ENCODE assay signal across 27 mouse cellular contexts in the genomic region with DNA sequence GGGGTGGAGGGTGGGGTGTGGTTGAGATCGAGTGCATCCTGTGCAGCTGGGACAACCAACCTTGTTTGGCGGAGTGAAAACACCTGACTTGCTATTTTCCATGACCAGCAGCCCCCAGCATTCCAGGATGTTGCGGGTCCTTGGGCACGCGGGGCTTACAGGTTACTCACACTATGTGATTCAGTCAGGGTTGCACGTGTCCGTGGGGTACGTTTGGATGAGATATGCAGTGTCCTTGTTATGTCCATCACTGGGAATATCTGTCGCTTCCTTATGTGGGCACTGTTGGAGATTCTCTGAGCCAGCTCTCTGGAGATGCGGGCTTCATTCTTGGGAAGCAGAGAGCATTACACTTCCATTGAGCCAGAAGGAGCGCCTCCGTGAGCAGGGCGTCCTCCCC. TPM values are rescaled to one million over a fixed set of nuclear protein-coding genes. Genes with fewer than 3 reads are reported as not detected.
DNase-seq lines count a peak whose midpoint lies in the region; ATAC-seq and TF ChIP-seq lines count a peak whose summit lies in the region.
"Had no signal": no experiment of that assay in that cellular context is flagged by ENCODE, and none has a peak within 500 bp of the region (broad histone marks: within the 10 kb centered on the region; RNA-seq: fewer than 3 reads in every experiment).

No protein-coding gene starts in this region.

- 0 out of 2 replicates have a peak overlapping the region, but pooled peaks have one; percentile 75 for H3K27ac ChIP-seq in liver, embryonic 12.5 days
- no peak overlapping the region for H3K27ac ChIP-seq in liver, postnatal 0 days (ENCODE audit: low read depth)
- 0 out of 2 replicates have a peak overlapping the region, but pooled peaks have one; percentile 19 for H3K27ac ChIP-seq in liver, embryonic 15.5 days (replicated peaks)
- no peak overlapping the region for H3K27ac ChIP-seq in hindbrain, embryonic 11.5 days (ENCODE audit: low read depth, low read length)
- H3K27ac ChIP-seq: forebrain, embryonic 10.5 days; gastrocnemius, adult 2 months; heart, embryonic 10.5 days; heart, embryonic 13.5 days; hindbrain, embryonic 12.5 days; hindbrain, embryonic 15.5 days had no signal

- no peaks in the 10 kb centered on the region for H3K9me3 ChIP-seq in liver, embryonic 12.5 days (replicated peaks)
- no peaks in the 10 kb centered on the region for H3K9me3 ChIP-seq in liver, postnatal 0 days (ENCODE audit: low read length)
- H3K9me3 ChIP-seq in liver, embryonic 15.5 days (replicated peaks) = no peaks in the 10 kb centered on the region
- no peaks in the 10 kb centered on the region for H3K9me3 ChIP-seq in hindbrain, embryonic 11.5 days (ENCODE audit: control insufficient read depth, low read length)
- H3K9me3 ChIP-seq: forebrain, embryonic 10.5 days; heart, embryonic 10.5 days; heart, embryonic 13.5 days; hindbrain, embryonic 12.5 days; hindbrain, embryonic 15.5 days had no signal

- H3K9ac ChIP-seq in liver, embryonic 12.5 days = no peak overlapping the region
- H3K9ac ChIP-seq in liver, postnatal 0 days (replicated peaks) = no peak overlapping the region
- H3K9ac ChIP-seq in liver, embryonic 15.5 days = no peak overlapping the region
- no peak overlapping the region for H3K9ac ChIP-seq in hindbrain, embryonic 11.5 days (ENCODE audit: low read depth, low read length)
- H3K9ac ChIP-seq: forebrain, postnatal 0 days; heart, embryonic 13.5 days; hindbrain, embryonic 12.5 days; hindbrain, embryonic 15.5 days had no signal

- TF ChIP-seq EP300 in liver, postnatal 0 days (IDR thresholded peaks at IDR 0.05; ENCODE audit: low read depth) = no peak

- H3K4me2 ChIP-seq in liver, embryonic 12.5 days = no peak overlapping the region
- H3K4me2 ChIP-seq in liver, postnatal 0 days (ENCODE audit: low read depth, low read length) = no peak overlapping the region
- no peak overlapping the region for H3K4me2 ChIP-seq in liver, embryonic 15.5 days
- no peak overlapping the region for H3K4me2 ChIP-seq in hindbrain, embryonic 11.5 days (replicated peaks; ENCODE audit: low read depth, low read length)
- H3K4me2 ChIP-seq: heart, embryonic 13.5 days; hindbrain, embryonic 12.5 days; hindbrain, embryonic 15.5 days had no signal

- 72% methylated on average over 13 of the region's 13 CpGs for WGBS in liver, embryonic 12.5 days (ENCODE audit: insufficient replicate concordance)
- WGBS in liver, postnatal 0 days (ENCODE audit: insufficient replicate concordance) = 75% methylated on average over 13 of the region's 13 CpGs
- 68% methylated on average over 13 of the region's 13 CpGs for WGBS in liver, embryonic 15.5 days (ENCODE audit: insufficient replicate concordance)
- WGBS in hindbrain, embryonic 11.5 days = 76% methylated on average over 13 of the region's 13 CpGs

- H3K36me3 ChIP-seq in liver, embryonic 12.5 days = no peaks in the 10 kb centered on the region
- no peaks in the 10 kb centered on the region for H3K36me3 ChIP-seq in liver, postnatal 0 days (replicated peaks; ENCODE audit: insufficient read depth, low read length)
- H3K36me3 ChIP-seq in liver, embryonic 15.5 days (replicated peaks) = no peaks in the 10 kb centered on the region
- H3K36me3 ChIP-seq in hindbrain, embryonic 11.5 days (ENCODE audit: control insufficient read depth, insufficient read depth, low read length) = no peaks in the 10 kb centered on the region
- H3K36me3 ChIP-seq: forebrain, embryonic 10.5 days; heart, embryonic 10.5 days; heart, embryonic 13.5 days; hindbrain, embryonic 12.5 days; hindbrain, embryonic 15.5 days had no signal

- peaks cover 58% of the 10 kb centered on the region for H3K4me1 ChIP-seq in liver, embryonic 12.5 days
- H3K4me1 ChIP-seq in liver, postnatal 0 days (ENCODE audit: insufficient read depth) = peaks cover 4% of the 10 kb centered on the region
- peaks cover 50% of the 10 kb centered on the region for H3K4me1 ChIP-seq in liver, embryonic 15.5 days (replicated peaks)
- no peaks in the 10 kb centered on the region for H3K4me1 ChIP-seq in hindbrain, embryonic 11.5 days (replicated peaks; ENCODE audit: control insufficient read depth, insufficient read depth, low read length)
- H3K4me1 ChIP-seq: heart, embryonic 10.5 days; heart, embryonic 13.5 days had no signal

- no peaks in the 10 kb centered on the region for H3K27me3 ChIP-seq in liver, embryonic 12.5 days (replicated peaks)
- no peaks in the 10 kb centered on the region for H3K27me3 ChIP-seq in liver, postnatal 0 days (ENCODE audit: insufficient read depth, low read length)
- no peaks in the 10 kb centered on the region for H3K27me3 ChIP-seq in liver, embryonic 15.5 days
- H3K27me3 ChIP-seq in hindbrain, embryonic 11.5 days (ENCODE audit: control insufficient read depth, insufficient read depth, low read length) = no peaks in the 10 kb centered on the region
- H3K27me3 ChIP-seq: hindbrain, embryonic 12.5 days; hindbrain, embryonic 15.5 days had no signal

- DNase-seq in adrenal gland, adult 8-10 months = peak; percentile 16
- no peak for DNase-seq in adrenal gland, postnatal 4 days (ENCODE audit: low spot score in 2 of 2)
- no peak for DNase-seq in liver, postnatal 0 days
- DNase-seq in adrenal gland, postnatal 25 days = peak; percentile 15
- no peak for DNase-seq in cerebellum, adult 18-20 months
- DNase-seq in hindbrain, embryonic 11.5 days (ENCODE audit: low spot score) = no peak
- DNase-seq: cerebellum, adult 11-12 months; cerebellum, adult 9-10 months; cerebellum, postnatal 14 days; forebrain, postnatal 0 days; gastrocnemius, adult 2 months; gastrocnemius, postnatal 14 days; heart, adult 18-20 months; heart, postnatal 14 days; heart, postnatal 4 days had no signal

- TF ChIP-seq CTCF in liver, postnatal 0 days (IDR thresholded peaks at IDR 0.05; ENCODE audit: low read depth) = no peak

- no peak overlapping the region for H3K4me3 ChIP-seq in liver, embryonic 12.5 days
- no peak overlapping the region for H3K4me3 ChIP-seq in liver, postnatal 0 days (ENCODE audit: low read depth, low read length)
- no peak overlapping the region for H3K4me3 ChIP-seq in liver, embryonic 15.5 days (replicated peaks)
- no peak overlapping the region for H3K4me3 ChIP-seq in hindbrain, embryonic 11.5 days (ENCODE audit: low read depth, low read length)
- H3K4me3 ChIP-seq: forebrain, embryonic 10.5 days; gastrocnemius, adult 2 months; heart, embryonic 10.5 days; heart, embryonic 13.5 days; hindbrain, embryonic 12.5 days; hindbrain, embryonic 15.5 days had no signal

- no peak for ATAC-seq in liver, embryonic 12.5 days
- no peak for ATAC-seq in liver, postnatal 0 days
- no peak for ATAC-seq in liver, embryonic 15.5 days (ENCODE audit: insufficient read depth)
- ATAC-seq in hindbrain, embryonic 11.5 days (ENCODE audit: low FRiP score) = no peak
- ATAC-seq: activated CD4-positive, CD25-positive, alpha-beta regulatory T cell, adult 4 months; CD4-positive, CD25-positive, alpha-beta regulatory T cell, adult 4 months; forebrain, embryonic 14.5 days; forebrain, postnatal 0 days; intestine, postnatal 0 days had no signal

RNA-seq across cellular contexts. Expression of a gene that starts 20.0 kb away (rescaled TPM):
- 1 to 10 TPM in 1 of 4 experiments, under 1 TPM in 3; 0.12 to 1.1 (median 0.60) TPM for total RNA-seq in adrenal gland, adult 8-10 months (2022)
- total RNA-seq in adrenal gland, postnatal 4 days (2021) = under 1 TPM; 0.25 to 0.36 TPM
- polyA plus RNA-seq in liver, embryonic 12.5 days (2016; fragmentation: Nextera tagmentation; extraction: Ambion mirVana) = 0.05 and 0.06 TPM in 2 replicates
- 0.18 and 0.21 TPM in 2 replicates for polyA plus RNA-seq in liver, postnatal 0 days (2015; fragmentation: Nextera tagmentation; extraction: Ambion mirVana)
- total RNA-seq in adrenal gland, postnatal 25 days (2021) = 0.39 and 0.48 TPM in 2 replicates
- 0.09 and 0.13 TPM in 2 replicates for polyA plus RNA-seq in liver, embryonic 15.5 days (2015; fragmentation: Nextera tagmentation; extraction: Ambion mirVana)
- polyA plus RNA-seq in hindbrain, embryonic 11.5 days (2014; fragmentation: Nextera tagmentation; extraction: Ambion mirVana) = 1.1 and 1.8 TPM in 2 replicates
- total RNA-seq: gastrocnemius, adult 2 months; gastrocnemius, postnatal 14 days had no signal
- polyA plus RNA-seq: embryonic facial prominence, embryonic 11.5 days had no signal

RNA-seq across cellular contexts. Expression of a gene that starts 40.7 kb away (rescaled TPM):
- total RNA-seq in adrenal gland, adult 8-10 months (2022) = 10 to 100 TPM; 27.4 to 40.7 (median 31.9) TPM
- total RNA-seq in adrenal gland, postnatal 4 days (2021) = 10 to 100 TPM; 27.4 to 30.5 TPM
- 14.4 and 14.6 TPM in 2 replicates for polyA plus RNA-seq in liver, embryonic 12.5 days (2016; fragmentation: Nextera tagmentation; extraction: Ambion mirVana)
- polyA plus RNA-seq in liver, postnatal 0 days (2015; fragmentation: Nextera tagmentation; extraction: Ambion mirVana) = 3.9 and 4.0 TPM in 2 replicates
- total RNA-seq in adrenal gland, postnatal 25 days (2021) = 29.5 and 29.9 TPM in 2 replicates
- 6.8 and 7.7 TPM in 2 replicates for polyA plus RNA-seq in liver, embryonic 15.5 days (2015; fragmentation: Nextera tagmentation; extraction: Ambion mirVana)
- polyA plus RNA-seq in hindbrain, embryonic 11.5 days (2014; fragmentation: Nextera tagmentation; extraction: Ambion mirVana) = 16.1 TPM in 2 replicates

RNA-seq across cellular contexts. Expression of a gene that starts 41.1 kb away (rescaled TPM):
- total RNA-seq in adrenal gland, adult 8-10 months (2022) = 10 to 100 TPM; 20.3 to 25.9 (median 23.5) TPM
- total RNA-seq in adrenal gland, postnatal 4 days (2021) = 10 to 100 TPM; 16.7 to 17.4 TPM
- polyA plus RNA-seq in liver, embryonic 12.5 days (2016; fragmentation: Nextera tagmentation; extraction: Ambion mirVana) = 15.4 and 16.5 TPM in 2 replicates
- polyA plus RNA-seq in liver, postnatal 0 days (2015; fragmentation: Nextera tagmentation; extraction: Ambion mirVana) = 12.1 and 16.3 TPM in 2 replicates
- total RNA-seq in adrenal gland, postnatal 25 days (2021) = 19.4 and 20.0 TPM in 2 replicates
- polyA plus RNA-seq in liver, embryonic 15.5 days (2015; fragmentation: Nextera tagmentation; extraction: Ambion mirVana) = 11.5 and 11.8 TPM in 2 replicates
- 38.3 and 41.6 TPM in 2 replicates for polyA plus RNA-seq in hindbrain, embryonic 11.5 days (2014; fragmentation: Nextera tagmentation; extraction: Ambion mirVana)

RNA-seq across cellular contexts. Expression of a gene that starts 58.8 kb away (rescaled TPM):
- 100 to 1,000 TPM; 186 to 233 (median 219) TPM for total RNA-seq in adrenal gland, adult 8-10 months (2022)
- total RNA-seq in adrenal gland, postnatal 4 days (2021) = 100 to 1,000 TPM; 188 to 210 TPM
- 176 and 181 TPM in 2 replicates for polyA plus RNA-seq in liver, embryonic 12.5 days (2016; fragmentation: Nextera tagmentation; extraction: Ambion mirVana)
- 66.7 and 70.7 TPM in 2 replicates for polyA plus RNA-seq in liver, postnatal 0 days (2015; fragmentation: Nextera tagmentation; extraction: Ambion mirVana)
- total RNA-seq in adrenal gland, postnatal 25 days (2021) = 204 and 207 TPM in 2 replicates
- polyA plus RNA-seq in liver, embryonic 15.5 days (2015; fragmentation: Nextera tagmentation; extraction: Ambion mirVana) = 90.3 and 97.1 TPM in 2 replicates
- 251 and 257 TPM in 2 replicates for polyA plus RNA-seq in hindbrain, embryonic 11.5 days (2014; fragmentation: Nextera tagmentation; extraction: Ambion mirVana)

Comparison
In these comparisons a context has a peak if more than half of its experiments do, and no peak if none do; other contexts are left out.
1. DNase-seq: peak in adrenal gland, adult 8-10 months (single experiment) and adrenal gland, postnatal 25 days (single experiment); none in adrenal gland, postnatal 4 days (0 of 2), liver, postnatal 0 days (single experiment), cerebellum, adult 18-20 months (0 of 2) and hindbrain, embryonic 11.5 days (single experiment).
2. H3K27ac ChIP-seq: peak in liver, embryonic 12.5 days (single experiment) and liver, embryonic 15.5 days (single experiment); none in liver, postnatal 0 days (single experiment) and hindbrain, embryonic 11.5 days (single experiment).